Mouse (Mus musculus): ENCODE results near the gene Ldb1.

The Ldb1 gene

GRCm38 (mm10) chr19:46044993-46045695, at the start of gene Ldb1:
Ldb1 (minus strand) TSS chr19:46045214.
- peak; percentile 89 to 90 for DNase-seq

GRCm38 (mm10) chr19:46094144-46094543, 49.1 kb upstream of the Ldb1 start:
- DNase-seq: no peak

DNA sequence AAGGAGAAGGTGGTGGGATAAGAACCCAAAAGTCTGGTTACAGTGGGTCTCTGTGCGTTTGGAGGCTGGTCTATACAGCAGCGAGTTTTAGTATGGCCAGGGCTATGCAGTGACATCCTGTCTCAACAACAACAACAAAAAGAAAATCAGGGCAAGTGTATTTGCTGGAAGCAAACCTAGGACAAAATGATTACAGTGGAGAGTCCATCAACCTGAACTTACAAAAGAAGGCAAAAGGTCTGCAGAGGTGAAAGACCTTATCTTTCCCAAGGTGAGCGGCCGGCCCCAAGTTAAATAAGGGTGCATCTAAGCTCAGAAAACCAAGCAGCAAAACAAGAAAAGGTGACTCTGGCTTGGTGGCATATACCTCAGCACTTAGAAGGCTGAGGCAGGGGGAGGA, 46.6 kb upstream of the Ldb1 start:
- DNase-seq: no peak

GRCm38 (mm10) chr19:46087871-46088270, 42.9 kb upstream of the Ldb1 start:
- peak in 1 of 2 experiments; percentile 27 for DNase-seq

- DNase-seq: peak; percentile 52 to 61
Measured at GRCm38 (mm10) chr19:46086337-46086736, 41.3 kb upstream of the Ldb1 start.

DNA sequence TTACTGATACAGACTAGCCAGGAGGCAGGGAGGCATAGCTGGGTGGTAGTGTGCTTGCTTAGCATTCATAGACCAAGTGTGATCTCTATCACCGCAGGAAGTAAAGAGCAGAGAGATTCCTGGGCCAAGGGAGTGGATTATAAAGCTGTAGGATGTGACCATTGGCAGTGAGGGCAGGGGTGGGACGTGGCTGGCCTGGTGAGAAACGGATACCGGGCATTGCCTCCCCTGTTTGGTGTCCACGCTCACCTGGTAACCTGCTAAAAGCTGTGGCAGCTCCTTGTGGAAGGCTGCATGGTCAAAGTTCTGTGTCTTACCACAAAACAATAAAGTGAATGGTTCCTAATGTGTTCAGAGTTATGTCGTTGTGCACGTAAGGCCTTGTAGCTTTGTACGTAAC, 40.2 kb upstream of the Ldb1 start:
- no peak for DNase-seq

DNA sequence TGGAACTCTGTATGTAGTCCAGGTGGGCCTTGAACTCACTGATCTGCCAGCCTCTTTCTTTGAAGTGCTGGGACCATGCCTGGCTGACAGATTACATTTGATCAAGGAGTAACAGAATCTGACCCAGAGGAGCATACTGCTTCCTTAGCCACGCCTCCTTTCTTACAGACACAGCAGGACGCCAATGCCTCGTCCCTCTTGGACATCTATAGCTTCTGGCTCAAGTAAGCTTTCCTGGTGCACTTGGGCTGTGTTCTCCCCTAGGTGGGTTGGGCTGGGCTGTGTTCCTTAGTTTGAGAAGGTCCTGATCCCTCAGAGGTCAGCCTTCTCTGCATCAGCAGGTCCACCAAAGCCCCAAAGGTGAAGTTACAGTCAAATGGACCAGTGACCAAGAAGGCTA, 33.5 kb upstream of the Ldb1 start:
- no peak for DNase-seq

- DNase-seq: peak; percentile 99
Measured at GRCm38 (mm10) chr19:46075616-46076607, 30.9 kb upstream of the Ldb1 start, which contains the start of gene Nolc1. Nolc1 (plus strand) TSS chr19:46075863.

DNA sequence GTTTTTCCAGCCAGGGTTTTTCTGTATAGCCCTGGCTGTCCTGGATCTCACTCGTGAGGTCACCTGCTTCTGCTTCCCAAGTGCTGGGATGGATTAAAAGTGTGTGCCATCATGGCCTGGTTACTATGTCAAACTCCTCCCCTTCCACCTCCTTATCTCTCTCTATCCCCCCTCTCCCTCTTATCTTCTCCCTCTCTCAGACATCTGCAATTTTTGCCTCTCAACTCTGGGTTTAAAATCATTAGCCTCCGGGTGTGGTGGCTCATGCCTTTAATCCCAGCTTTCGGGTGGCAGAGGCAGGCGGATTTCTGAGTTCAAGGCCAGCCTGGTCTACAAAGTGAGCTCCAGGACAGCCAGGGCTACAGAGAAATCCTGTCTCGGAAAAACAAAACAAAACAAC, 29.3 kb upstream of the Ldb1 start:
- DNase-seq: no peak

- DNase-seq: no peak
Measured at GRCm38 (mm10) chr19:46073285-46073684, 28.3 kb upstream of the Ldb1 start.

DNA sequence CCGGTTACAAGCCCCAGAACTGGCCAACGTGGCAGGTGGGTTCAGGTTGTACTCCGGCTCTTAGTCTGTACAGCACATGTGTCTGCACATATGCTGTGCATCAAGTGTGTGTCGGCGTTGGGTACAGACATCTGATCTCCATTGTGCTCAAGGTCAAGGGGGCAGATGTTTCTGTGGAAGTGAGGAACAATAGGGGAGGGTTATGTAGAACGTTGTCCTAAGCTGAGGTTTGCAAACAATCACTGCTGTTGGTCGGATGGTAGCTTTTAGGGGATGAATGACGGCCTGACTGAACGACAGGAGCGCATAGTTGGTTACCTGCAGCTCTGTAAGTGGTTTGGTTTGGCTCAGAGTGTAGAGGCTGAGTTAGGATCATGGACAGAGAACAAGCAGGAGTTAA, 23.0 kb upstream of the Ldb1 start:
- DNase-seq: no peak

GRCm38 (mm10) chr19:46060845-46061244, 15.8 kb upstream of the Ldb1 start:
- DNase-seq: no peak

GRCm38 (mm10) chr19:46058466-46058865, 13.5 kb upstream of the Ldb1 start:
- DNase-seq: no peak

- DNase-seq: peak; percentile 51 to 67
Measured at GRCm38 (mm10) chr19:46056947-46057607, 12.1 kb upstream of the Ldb1 start.

- peak; percentile 88 to 91 for DNase-seq
Measured at GRCm38 (mm10) chr19:46056388-46056946, 11.5 kb upstream of the Ldb1 start.

GRCm38 (mm10) chr19:46055752-46056387, 10.9 kb upstream of the Ldb1 start:
- peak in 1 of 2 experiments; percentile 47 for DNase-seq

DNA sequence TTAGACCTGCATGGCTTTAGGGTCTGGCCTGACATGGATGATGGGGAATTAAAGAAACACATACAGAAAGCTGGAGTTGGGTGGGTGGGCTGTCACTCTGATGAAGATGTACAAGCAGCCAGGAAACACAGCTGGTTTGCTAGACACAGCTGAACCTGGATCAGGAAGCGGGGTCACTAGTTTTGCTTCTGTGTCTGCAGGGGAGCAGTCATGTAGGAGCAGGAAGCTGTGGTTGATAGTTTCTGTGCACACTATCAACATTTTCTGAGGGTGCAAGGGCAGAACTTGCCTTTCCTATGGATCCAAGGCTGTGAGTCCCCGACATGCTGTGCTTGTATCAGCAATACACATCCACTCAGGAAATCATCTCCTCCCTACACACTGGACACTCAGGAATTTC, 5.4 kb upstream of the Ldb1 start:
- no peak for DNase-seq

DNA sequence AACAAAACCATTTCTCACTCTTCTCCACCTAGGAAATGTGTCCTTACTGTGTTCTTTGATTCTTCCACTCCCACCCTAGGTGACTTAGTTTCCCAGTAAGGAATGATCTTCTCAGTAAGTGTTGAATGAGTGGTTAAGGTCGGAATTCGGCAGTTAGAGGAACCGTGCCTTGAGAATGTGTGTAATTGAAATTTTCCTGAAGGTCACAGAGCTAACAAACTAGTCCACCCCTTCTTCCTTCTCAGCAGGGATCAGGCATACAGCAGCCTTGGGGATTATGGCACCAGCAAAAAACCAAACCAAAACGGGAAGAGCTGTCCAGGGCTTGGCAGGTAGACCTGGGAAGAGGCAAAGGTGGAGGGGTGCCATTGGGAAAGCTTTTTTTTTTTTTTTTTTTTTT, 4.1 kb upstream of the Ldb1 start:
- DNase-seq: no peak

- DNase-seq: no peak
Measured at GRCm38 (mm10) chr19:46047426-46047825, 2.4 kb upstream of the Ldb1 start.

- DNase-seq: no peak
Measured at GRCm38 (mm10) chr19:46046621-46047025, 1.6 kb upstream of the Ldb1 start.

GRCm38 (mm10) chr19:46045696-46046311, 790 bp upstream of the Ldb1 start:
- DNase-seq: peak in 1 of 2 experiments; percentile 45

Data from cerebellum, postnatal 36 days (tissue).